Mouse (Mus musculus): Measurements from ENCODE around the gene Nin. TPM values are rescaled to one million over a fixed set of nuclear protein-coding genes. Genes with fewer than 3 reads are reported as not detected.

The Nin gene
- polyA plus RNA-seq, 1 experiment from 2014 or later: 11.3 TPM

DNA sequence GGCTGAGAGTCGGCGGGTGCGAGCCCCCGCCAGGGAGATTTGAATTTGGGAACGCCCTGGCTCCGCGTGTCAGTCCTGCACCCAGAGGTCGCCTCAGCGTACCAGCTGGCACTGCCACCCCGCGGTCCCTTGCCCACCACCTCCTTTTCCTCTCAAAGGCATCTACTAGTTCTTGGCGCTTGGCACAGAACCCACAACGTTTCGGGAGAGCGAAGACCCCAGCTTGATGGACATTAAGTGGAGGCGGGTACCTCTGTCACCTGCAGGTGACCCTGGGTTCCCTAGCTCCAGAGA is 1.5 kb downstream of the Nin start:
- peak overlapping the region; percentile 91 for H3K27ac ChIP-seq (replicated peaks)
- peaks cover 41% of the 10 kb centered on the region for H3K4me1 ChIP-seq (replicated peaks)
- peak overlapping the region; percentile 85 for H3K4me3 ChIP-seq
- no peaks in the 10 kb centered on the region for H3K27me3 ChIP-seq
- ATAC-seq (ENCODE audit: low FRiP score, low read depth): no peak; the same call in 1 of the 2 replicates
- no peaks in the 10 kb centered on the region for H3K36me3 ChIP-seq
- WGBS: 6% methylated on average over 11 of the region's 16 CpGs
- H3K9me3 ChIP-seq: no peaks in the 10 kb centered on the region
- peak overlapping the region; percentile 97 for H3K9ac ChIP-seq
- peak overlapping the region; percentile 77 for H3K4me2 ChIP-seq

DNA sequence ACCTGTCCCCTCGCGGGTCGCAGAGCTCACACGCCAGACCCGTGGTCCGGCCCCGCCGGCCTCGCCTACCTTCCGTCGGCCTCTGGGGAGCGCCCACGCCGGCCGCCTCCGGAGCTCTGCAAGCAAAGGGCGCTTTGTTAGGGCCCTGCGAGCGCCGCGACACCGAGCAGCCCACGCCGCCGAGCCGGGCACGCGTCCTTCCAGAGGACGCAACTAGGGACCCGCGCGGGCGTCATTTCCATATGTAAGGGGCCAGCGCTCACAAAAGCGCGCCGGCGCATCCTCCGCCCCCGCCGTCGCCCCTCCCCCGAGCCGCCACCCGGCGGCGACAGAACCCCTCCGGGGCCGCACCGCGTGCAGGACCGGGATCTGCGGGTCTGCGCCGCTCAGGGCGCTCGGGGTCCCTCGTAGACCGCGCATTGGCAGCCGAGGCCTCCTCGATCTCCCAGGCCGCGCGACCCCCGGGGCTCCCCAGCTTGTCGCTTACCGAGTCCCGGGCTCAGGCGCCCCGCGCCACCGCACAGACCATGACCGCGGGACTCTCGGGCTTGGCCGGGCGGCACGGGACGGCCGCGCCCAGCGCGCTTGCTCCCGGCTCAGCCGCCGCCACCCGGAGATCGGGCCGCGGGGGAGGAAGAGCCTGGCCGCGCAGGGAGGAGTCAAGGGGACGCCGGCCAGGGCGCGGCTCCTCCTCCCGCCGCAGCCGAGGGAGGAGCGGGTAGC is 2.0 kb downstream of the Nin start:
- H3K9me3 ChIP-seq: no peaks in the 10 kb centered on the region
- under 1% methylated on average over 91 of the region's 101 CpGs for WGBS
- peak overlapping the region; percentile 77 for H3K4me2 ChIP-seq
- H3K4me1 ChIP-seq (replicated peaks): peaks cover 46% of the 10 kb centered on the region
- peak overlapping the region; percentile 91 for H3K27ac ChIP-seq (replicated peaks)
- no peaks in the 10 kb centered on the region for H3K27me3 ChIP-seq
- H3K4me3 ChIP-seq: peak overlapping the region; percentile 85
- peak overlapping the region; percentile 97 for H3K9ac ChIP-seq
- H3K36me3 ChIP-seq: no peaks in the 10 kb centered on the region
- ATAC-seq (ENCODE audit: low FRiP score, low read depth): peak; percentile 83

GRCm38 (mm10) chr12:70111117-70111366 is 2.5 kb downstream of the Nin start:
- H3K27ac ChIP-seq (replicated peaks): peak overlapping the region; percentile 91
- peak overlapping the region; percentile 85 for H3K4me3 ChIP-seq
- H3K9me3 ChIP-seq: no peaks in the 10 kb centered on the region
- ATAC-seq (ENCODE audit: low FRiP score, low read depth): peak; percentile 64
- H3K36me3 ChIP-seq: no peaks in the 10 kb centered on the region
- peak overlapping the region; percentile 77 for H3K4me2 ChIP-seq
- peak overlapping the region; percentile 97 for H3K9ac ChIP-seq
- peaks cover 51% of the 10 kb centered on the region for H3K4me1 ChIP-seq (replicated peaks)
- under 1% methylated on average over 16 of the region's 16 CpGs for WGBS
- H3K27me3 ChIP-seq: no peaks in the 10 kb centered on the region

GRCm38 (mm10) chr12:70110375-70111116 is 3.0 kb downstream of the Nin start:
- no peak for ATAC-seq (ENCODE audit: low FRiP score, low read depth)
- no peaks in the 10 kb centered on the region for H3K36me3 ChIP-seq
- 8% methylated on average over 23 of the region's 23 CpGs for WGBS
- H3K27ac ChIP-seq (replicated peaks): peak overlapping the region; percentile 91
- H3K9ac ChIP-seq: peak overlapping the region; percentile 97
- H3K27me3 ChIP-seq: no peaks in the 10 kb centered on the region
- H3K9me3 ChIP-seq: no peaks in the 10 kb centered on the region
- H3K4me1 ChIP-seq (replicated peaks): peaks cover 56% of the 10 kb centered on the region
- H3K4me2 ChIP-seq: peak overlapping the region; percentile 77
- H3K4me3 ChIP-seq: peak overlapping the region; percentile 85

DNA sequence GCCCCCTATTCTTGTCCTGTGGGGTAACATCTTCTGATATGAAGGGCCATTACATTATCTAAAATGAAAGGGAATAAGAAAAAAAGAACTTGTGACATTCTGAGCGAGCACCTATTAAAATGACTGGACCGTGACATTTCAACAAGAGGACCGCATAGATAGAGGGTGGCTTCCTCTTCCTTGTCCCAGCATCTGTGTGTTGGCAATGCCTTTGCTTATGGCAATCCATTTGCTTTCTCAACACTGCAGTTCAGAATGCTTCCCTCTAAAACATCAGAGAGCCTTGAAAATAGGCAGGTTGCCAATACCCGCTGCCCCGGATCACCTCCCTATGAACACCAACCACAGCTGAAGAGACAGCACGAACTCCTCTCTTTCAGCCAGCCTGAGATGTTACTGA is 3.6 kb downstream of the Nin start:
- H3K27ac ChIP-seq (replicated peaks): peak overlapping the region; percentile 91
- no peak for ATAC-seq (ENCODE audit: low FRiP score, low read depth)
- no peaks in the 10 kb centered on the region for H3K27me3 ChIP-seq
- peak overlapping the region; percentile 77 for H3K4me2 ChIP-seq
- no peaks in the 10 kb centered on the region for H3K9me3 ChIP-seq
- H3K9ac ChIP-seq: peak overlapping the region; percentile 97
- WGBS: 31% methylated on average over 6 of the region's 6 CpGs
- no peaks in the 10 kb centered on the region for H3K36me3 ChIP-seq
- H3K4me3 ChIP-seq: peak overlapping the region; percentile 85
- peaks cover 62% of the 10 kb centered on the region for H3K4me1 ChIP-seq (replicated peaks)

DNA sequence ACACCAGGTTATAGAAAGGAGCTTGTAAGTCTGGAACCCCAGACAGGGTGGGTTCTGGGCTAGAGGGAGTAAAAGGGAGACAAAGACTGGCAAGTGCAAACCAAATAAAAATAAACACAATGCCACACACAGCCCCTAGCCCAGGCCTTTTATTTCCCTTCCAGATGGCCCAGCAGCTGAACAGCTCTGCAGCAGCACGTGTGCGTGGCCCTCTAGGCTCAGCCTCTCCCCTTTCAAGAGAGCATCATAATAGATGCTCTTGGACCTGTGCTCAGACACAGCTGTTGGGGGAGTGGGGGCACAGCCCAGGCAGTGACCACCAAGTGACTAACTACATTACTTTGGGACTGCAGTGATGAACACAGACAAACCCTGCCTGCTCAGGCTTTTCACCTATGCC is 5.4 kb downstream of the Nin start:
- no peaks in the 10 kb centered on the region for H3K27me3 ChIP-seq
- no peak overlapping the region for H3K4me3 ChIP-seq
- no peaks in the 10 kb centered on the region for H3K9me3 ChIP-seq
- H3K9ac ChIP-seq: no peak overlapping the region
- H3K4me2 ChIP-seq: no peak overlapping the region
- no peaks in the 10 kb centered on the region for H3K36me3 ChIP-seq
- H3K4me1 ChIP-seq (replicated peaks): peaks cover 72% of the 10 kb centered on the region
- peak; percentile 9; the same call in 1 of the 2 replicates for ATAC-seq (ENCODE audit: low FRiP score, low read depth)
- H3K27ac ChIP-seq (replicated peaks): peak overlapping the region; percentile 27
- 28% methylated on average over 2 of the region's 2 CpGs for WGBS

DNA sequence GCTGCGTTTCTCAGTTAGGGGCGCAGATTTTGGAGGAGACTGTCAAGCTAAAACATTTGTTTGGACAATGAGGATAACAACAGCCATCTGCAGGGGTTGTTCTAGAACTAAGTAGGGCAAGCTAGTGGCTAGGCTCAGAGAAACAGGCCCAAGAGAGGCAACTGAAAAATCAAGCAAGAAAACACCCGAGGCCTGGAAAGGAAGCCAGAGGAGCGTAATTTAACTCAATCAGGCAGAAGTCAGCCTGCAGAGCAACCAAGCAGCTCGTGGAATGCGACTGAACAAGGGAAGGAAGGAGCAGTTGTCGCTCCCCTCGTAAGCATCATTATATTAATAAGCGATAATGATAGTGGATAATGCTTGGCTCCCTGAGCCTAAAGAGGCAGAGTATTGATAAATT is 7.0 kb downstream of the Nin start:
- no peak for ATAC-seq (ENCODE audit: low FRiP score, low read depth)
- peaks cover 71% of the 10 kb centered on the region for H3K4me1 ChIP-seq (replicated peaks)
- 42% methylated on average over 9 of the region's 9 CpGs for WGBS
- H3K27me3 ChIP-seq: no peaks in the 10 kb centered on the region
- H3K27ac ChIP-seq (replicated peaks): peak overlapping the region; percentile 35; the same call in 1 of the 2 replicates
- no peaks in the 10 kb centered on the region for H3K9me3 ChIP-seq
- H3K36me3 ChIP-seq: no peaks in the 10 kb centered on the region
- no peak overlapping the region for H3K4me3 ChIP-seq
- H3K9ac ChIP-seq: no peak overlapping the region
- no peak overlapping the region for H3K4me2 ChIP-seq

GRCm38 (mm10) chr12:70105885-70106284 is 7.6 kb downstream of the Nin start:
- Histone ChIP-seq H3K4me3 (no peak overlapping the region), H3K27ac (replicated peaks) (peak overlapping the region; percentile 35; the same call in 1 of the 2 replicates), H3K4me1 (replicated peaks) (peaks cover 77% of the 10 kb centered on the region), H3K9me3 (no peaks in the 10 kb centered on the region), H3K4me2 (no peak overlapping the region), H3K36me3 (no peaks in the 10 kb centered on the region), H3K9ac (no peak overlapping the region), H3K27me3 (no peaks in the 10 kb centered on the region)
- 61% methylated on average over 6 of the region's 6 CpGs for WGBS
- no peak for ATAC-seq (ENCODE audit: low FRiP score, low read depth)

- Histone ChIP-seq H3K4me2 (no peak overlapping the region), H3K27ac (replicated peaks) (no peak overlapping the region), H3K36me3 (no peaks in the 10 kb centered on the region), H3K9me3 (no peaks in the 10 kb centered on the region), H3K27me3 (no peaks in the 10 kb centered on the region), H3K9ac (no peak overlapping the region), H3K4me1 (replicated peaks) (peaks cover 67% of the 10 kb centered on the region), H3K4me3 (no peak overlapping the region)
- 20% methylated on average over 5 of the region's 5 CpGs for WGBS
- no peak for ATAC-seq (ENCODE audit: low FRiP score, low read depth)
Measured at GRCm38 (mm10) chr12:70104776-70105420, 8.6 kb downstream of the Nin start.

- Histone ChIP-seq H3K4me1 (replicated peaks) (peaks cover 60% of the 10 kb centered on the region), H3K27me3 (no peaks in the 10 kb centered on the region), H3K4me2 (no peak overlapping the region), H3K36me3 (no peaks in the 10 kb centered on the region), H3K9ac (no peak overlapping the region), H3K27ac (replicated peaks) (no peak overlapping the region), H3K4me3 (no peak overlapping the region), H3K9me3 (no peaks in the 10 kb centered on the region)
- no peak for ATAC-seq (ENCODE audit: low FRiP score, low read depth)
- 41% methylated on average over 4 of the region's 4 CpGs for WGBS
Measured at GRCm38 (mm10) chr12:70104199-70104598, 9.3 kb downstream of the Nin start.

DNA sequence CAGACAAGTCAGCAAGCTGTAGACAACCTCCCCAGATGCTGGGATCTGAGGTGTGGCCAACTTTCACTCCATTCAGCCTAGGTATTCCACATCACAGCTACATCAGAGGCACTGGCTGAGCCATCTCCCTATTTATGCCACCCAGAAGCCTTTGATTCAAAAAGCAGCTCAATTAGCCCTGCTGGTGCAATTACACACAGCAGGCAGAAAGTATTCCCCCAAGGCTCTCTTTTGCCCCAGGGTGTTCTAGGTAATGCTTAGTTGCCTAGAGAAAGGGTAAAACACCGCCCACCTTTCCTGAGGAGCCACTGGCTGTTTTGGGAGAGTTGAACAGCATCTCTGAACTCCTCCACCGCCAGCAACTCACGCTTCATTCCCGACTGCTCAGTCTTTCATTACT is 10.3 kb downstream of the Nin start:
- Histone ChIP-seq H3K4me2 (no peak overlapping the region), H3K4me1 (replicated peaks) (peaks cover 52% of the 10 kb centered on the region), H3K27ac (replicated peaks) (no peak overlapping the region), H3K36me3 (no peaks in the 10 kb centered on the region), H3K27me3 (no peaks in the 10 kb centered on the region), H3K9ac (no peak overlapping the region), H3K4me3 (no peak overlapping the region), H3K9me3 (no peaks in the 10 kb centered on the region)
- 86% methylated on average over 4 of the region's 4 CpGs for WGBS
- ATAC-seq (ENCODE audit: low FRiP score, low read depth): no peak

DNA sequence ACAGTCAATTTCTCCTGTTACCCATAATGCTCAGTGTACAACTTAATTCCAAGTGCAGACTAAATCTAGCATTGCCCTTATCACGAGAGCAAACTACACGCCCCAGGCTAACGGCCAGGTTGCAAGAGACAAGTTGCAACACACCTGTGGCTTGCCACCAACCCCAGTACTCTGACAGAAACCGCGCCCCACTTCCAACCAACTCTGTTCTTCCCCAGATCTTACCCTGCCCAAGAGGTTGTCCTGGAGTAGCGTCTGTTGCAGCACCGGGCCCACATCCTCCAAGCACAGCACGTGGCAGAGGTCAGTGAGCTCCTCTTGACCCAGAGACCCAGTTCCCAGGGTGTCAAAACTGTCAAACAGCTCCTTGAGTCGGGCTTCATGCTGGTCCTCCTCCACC is 11.1 kb downstream of the Nin start:
- H3K9me3 ChIP-seq: no peaks in the 10 kb centered on the region
- H3K4me3 ChIP-seq: no peak overlapping the region
- no peak overlapping the region for H3K9ac ChIP-seq
- no peak overlapping the region for H3K4me2 ChIP-seq
- 0 out of 2 replicates have a peak, but pooled peaks have one; percentile 39 for ATAC-seq (ENCODE audit: low FRiP score, low read depth)
- H3K27ac ChIP-seq (replicated peaks): no peak overlapping the region
- H3K27me3 ChIP-seq: no peaks in the 10 kb centered on the region
- peaks cover 43% of the 10 kb centered on the region for H3K4me1 ChIP-seq (replicated peaks)
- 94% methylated on average over 9 of the region's 9 CpGs for WGBS
- H3K36me3 ChIP-seq: no peaks in the 10 kb centered on the region
